Mouse (Mus musculus): ENCODE data around the gene Erg28.
A peak's percentile ranks its signal among the peaks of the same experiment; 100 is the strongest.

The Erg28 gene

GRCm38 (mm10) chr12:85813599-85813998 is 10.8 kb downstream of the Erg28 start:
- no peak for DNase-seq (ENCODE audit: low spot score in 2 of 2)

- no peak for DNase-seq (ENCODE audit: low spot score in 2 of 2)
These were observed 12.7 kb downstream of the Erg28 start for GRCm38 (mm10) chr12:85811676-85812075.

- DNase-seq (ENCODE audit: low spot score in 2 of 2) = no peak
These were observed 13.4 kb downstream of the Erg28 start for GRCm38 (mm10) chr12:85810959-85811358.

GRCm38 (mm10) chr12:85809726-85810125 is 14.6 kb downstream of the Erg28 start:
- no peak for DNase-seq (ENCODE audit: low spot score in 2 of 2)

- no peak for DNase-seq (ENCODE audit: low spot score in 2 of 2)
These were observed 24.3 kb downstream of the Erg28 start for GRCm38 (mm10) chr12:85800031-85800430.

GRCm38 (mm10) chr12:85795551-85795950 is 28.8 kb downstream of the Erg28 start:
- DNase-seq (ENCODE audit: low spot score in 2 of 2) = no peak

- DNase-seq (ENCODE audit: low spot score in 2 of 2) = no peak
These were observed 30.3 kb downstream of the Erg28 start for GRCm38 (mm10) chr12:85794094-85794493.

GRCm38 (mm10) chr12:85792821-85793346 is 31.5 kb downstream of the Erg28 start:
- peak; percentile 43 for DNase-seq (ENCODE audit: low spot score in 2 of 2)

GRCm38 (mm10) chr12:85792158-85792557 is 32.2 kb downstream of the Erg28 start:
- no peak for DNase-seq (ENCODE audit: low spot score in 2 of 2)

- no peak for DNase-seq (ENCODE audit: low spot score in 2 of 2)
These were observed 39.2 kb downstream of the Erg28 start for GRCm38 (mm10) chr12:85784916-85785815.

GRCm38 (mm10) chr12:85781606-85782005 is 42.7 kb downstream of the Erg28 start:
- no peak for DNase-seq (ENCODE audit: low spot score in 2 of 2)

GRCm38 (mm10) chr12:85779707-85780106 is 44.6 kb downstream of the Erg28 start:
- DNase-seq (ENCODE audit: low spot score in 2 of 2) = no peak

- DNase-seq (ENCODE audit: low spot score in 2 of 2) = no peak
These were observed 45.4 kb downstream of the Erg28 start for GRCm38 (mm10) chr12:85778962-85779361.

- no peak for DNase-seq (ENCODE audit: low spot score in 2 of 2)
These were observed 53.0 kb downstream of the Erg28 start for GRCm38 (mm10) chr12:85771356-85771755.

- DNase-seq (ENCODE audit: low spot score in 2 of 2) = no peak
These were observed 56.6 kb downstream of the Erg28 start for GRCm38 (mm10) chr12:85767750-85768149.

- no peak for DNase-seq (ENCODE audit: low spot score in 2 of 2)
These were observed 58.1 kb downstream of the Erg28 start for GRCm38 (mm10) chr12:85766287-85766686.

Data from frontal cortex, postnatal 36 days (tissue).